Mouse (Mus musculus): ENCODE results near the gene Mindy2. TPM values are rescaled to one million over a fixed set of nuclear protein-coding genes. Genes with fewer than 3 reads are reported as not detected.

Mindy2 gene
- total and polyA plus RNA-seq, 2 experiments from 2014 or later: 19.9 to 44.1 TPM

- H3K4me3 ChIP-seq (ENCODE audit: low read depth, low read length): peak overlapping the region; percentile 61
- H3K27me3 ChIP-seq (ENCODE audit: insufficient read depth, low read length): no peaks in the 10 kb centered on the region
- no peaks in the 10 kb centered on the region for H3K9me3 ChIP-seq (ENCODE audit: low read length)
- no peaks in the 10 kb centered on the region for H3K36me3 ChIP-seq (ENCODE audit: insufficient read depth, low read length)
- peak overlapping the region; percentile 75 for H3K9ac ChIP-seq (replicated peaks; ENCODE audit: low read length, poor library complexity, severe bottlenecking)
- ATAC-seq (ENCODE audit: low FRiP score) (peak; percentile 85; the same call in 1 of the 2 replicates), DNase-seq (ENCODE audit: low spot score) (peak; percentile 15)
- H3K27ac ChIP-seq (ENCODE audit: low read depth, low read length): peak overlapping the region; percentile 93
- peak overlapping the region; percentile 91 for H3K4me2 ChIP-seq (ENCODE audit: low read depth, low read length, poor library complexity, severe bottlenecking)
- TF ChIP-seq CTCF (IDR thresholded peaks at IDR 0.05): no peak
- WGBS: 0% methylated on average over 48 of the region's 103 CpGs
- H3K4me1 ChIP-seq (ENCODE audit: insufficient read depth, low read length): no peaks in the 10 kb centered on the region
Measured at GRCm38 (mm10) chr9:70679132-70680091, 22.4 kb upstream of the Mindy2 start.

DNA sequence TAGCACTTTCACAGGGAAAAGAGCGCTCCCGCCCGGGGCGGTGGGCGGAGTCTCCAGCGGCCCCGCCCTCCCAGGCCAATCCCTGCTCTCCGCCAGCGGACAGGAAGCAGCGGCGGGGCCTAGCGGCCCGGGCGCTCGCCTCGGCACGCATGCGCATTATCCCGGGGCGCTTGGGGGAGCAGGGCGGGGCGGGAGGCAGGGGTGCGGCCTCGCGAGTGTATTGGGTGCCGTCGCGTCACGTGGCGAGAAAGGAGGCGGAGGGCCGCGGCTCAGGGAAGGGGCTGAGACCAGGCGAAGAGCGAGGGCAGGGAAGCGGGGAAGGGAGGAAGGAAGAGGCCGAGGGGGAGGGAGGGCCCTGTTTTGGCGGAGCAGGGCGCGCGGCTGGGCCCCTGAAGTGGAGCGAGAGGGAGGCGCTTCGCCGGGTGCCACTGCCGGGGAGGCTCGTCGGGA lies 21.7 kb upstream of the Mindy2 start, which contains the start of gene Adam10:
Gene Adam10 (plus strand): TSS at position 316 of the 450 bp plus-strand sequence.
- H3K4me1 ChIP-seq (ENCODE audit: insufficient read depth, low read length): no peaks in the 10 kb centered on the region
- peak within 1 kb of the TSS; percentile 93 for H3K27ac ChIP-seq (ENCODE audit: low read depth, low read length)
- no peak for TF ChIP-seq CTCF (IDR thresholded peaks at IDR 0.05)
- DNase-seq (ENCODE audit: low spot score): peak; percentile 98
- ATAC-seq (ENCODE audit: low FRiP score): peak; percentile 99
- WGBS: under 1% methylated on average over 40 of the region's 48 CpGs
- H3K27me3 ChIP-seq (ENCODE audit: insufficient read depth, low read length): no peaks in the 10 kb centered on the region
- no peaks in the 10 kb centered on the region for H3K9me3 ChIP-seq (ENCODE audit: low read length)
- no peaks in the 10 kb centered on the region for H3K36me3 ChIP-seq (ENCODE audit: insufficient read depth, low read length)
- H3K4me2 ChIP-seq (ENCODE audit: low read depth, low read length, poor library complexity, severe bottlenecking): peak within 1 kb of the TSS; percentile 91
- peak within 1 kb of the TSS; percentile 61 for H3K4me3 ChIP-seq (ENCODE audit: low read depth, low read length)
- H3K9ac ChIP-seq (replicated peaks; ENCODE audit: low read length, poor library complexity, severe bottlenecking): peak within 1 kb of the TSS; percentile 75

- Histone ChIP-seq H3K9ac (replicated peaks; ENCODE audit: low read length, poor library complexity, severe bottlenecking) (no peak overlapping the region), H3K4me2 (ENCODE audit: low read depth, low read length, poor library complexity, severe bottlenecking) (no peak overlapping the region), H3K27me3 (ENCODE audit: insufficient read depth, low read length) (no peaks in the 10 kb centered on the region), H3K9me3 (ENCODE audit: low read length) (no peaks in the 10 kb centered on the region), H3K4me1 (ENCODE audit: insufficient read depth, low read length) (no peaks in the 10 kb centered on the region), H3K4me3 (ENCODE audit: low read depth, low read length) (no peak overlapping the region), H3K27ac (ENCODE audit: low read depth, low read length) (no peak overlapping the region), H3K36me3 (ENCODE audit: insufficient read depth, low read length) (no peaks in the 10 kb centered on the region)
- WGBS: 91% methylated on average over 5 of the region's 5 CpGs
- ATAC-seq (ENCODE audit: low FRiP score) (no peak), DNase-seq (ENCODE audit: low spot score) (no peak)
- 0 out of 2 replicates have a peak, but pooled peaks have one; percentile 15 for TF ChIP-seq CTCF (IDR thresholded peaks at IDR 0.05)
Measured at GRCm38 (mm10) chr9:70675961-70676360, 19.0 kb upstream of the Mindy2 start.

DNA sequence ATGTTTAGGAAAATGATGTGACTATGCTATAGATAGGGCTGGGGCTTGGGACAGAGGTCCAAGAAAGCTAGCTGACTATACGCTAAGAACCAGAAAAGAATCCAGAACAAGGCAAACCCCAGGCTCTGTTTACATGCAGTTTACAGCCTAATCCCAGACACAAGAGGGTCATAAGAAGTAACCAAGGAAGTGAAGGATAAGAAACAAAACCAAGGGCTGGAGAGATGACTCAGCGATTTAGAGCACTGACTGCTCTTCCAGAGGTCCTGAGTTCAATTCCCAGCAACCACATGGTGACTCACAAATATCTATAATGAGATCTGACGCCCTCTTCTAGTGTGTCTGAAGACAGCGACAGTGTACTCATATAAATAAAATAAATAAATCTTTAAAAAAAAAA lies 18.1 kb upstream of the Mindy2 start:
- H3K27ac ChIP-seq (ENCODE audit: low read depth, low read length): no peak overlapping the region
- no peaks in the 10 kb centered on the region for H3K27me3 ChIP-seq (ENCODE audit: insufficient read depth, low read length)
- no peak overlapping the region for H3K4me2 ChIP-seq (ENCODE audit: low read depth, low read length, poor library complexity, severe bottlenecking)
- H3K9ac ChIP-seq (replicated peaks; ENCODE audit: low read length, poor library complexity, severe bottlenecking): no peak overlapping the region
- no peak for DNase-seq (ENCODE audit: low spot score)
- 84% methylated on average over 4 of the region's 4 CpGs for WGBS
- H3K9me3 ChIP-seq (ENCODE audit: low read length): no peaks in the 10 kb centered on the region
- no peak for ATAC-seq (ENCODE audit: low FRiP score)
- no peak overlapping the region for H3K4me3 ChIP-seq (ENCODE audit: low read depth, low read length)
- TF ChIP-seq CTCF (IDR thresholded peaks at IDR 0.05): no peak
- H3K4me1 ChIP-seq (ENCODE audit: insufficient read depth, low read length): no peaks in the 10 kb centered on the region
- H3K36me3 ChIP-seq (ENCODE audit: insufficient read depth, low read length): no peaks in the 10 kb centered on the region

GRCm38 (mm10) chr9:70673656-70674055 lies 16.7 kb upstream of the Mindy2 start:
- 94% methylated on average over 4 of the region's 4 CpGs for WGBS
- ATAC-seq (ENCODE audit: low FRiP score) (no peak), DNase-seq (ENCODE audit: low spot score) (no peak)
- Histone ChIP-seq H3K4me2 (ENCODE audit: low read depth, low read length, poor library complexity, severe bottlenecking) (no peak overlapping the region), H3K27me3 (ENCODE audit: insufficient read depth, low read length) (no peaks in the 10 kb centered on the region), H3K4me3 (ENCODE audit: low read depth, low read length) (no peak overlapping the region), H3K9ac (replicated peaks; ENCODE audit: low read length, poor library complexity, severe bottlenecking) (no peak overlapping the region), H3K9me3 (ENCODE audit: low read length) (no peaks in the 10 kb centered on the region), H3K4me1 (ENCODE audit: insufficient read depth, low read length) (no peaks in the 10 kb centered on the region), H3K36me3 (ENCODE audit: insufficient read depth, low read length) (no peaks in the 10 kb centered on the region), H3K27ac (ENCODE audit: low read depth, low read length) (no peak overlapping the region)
- TF ChIP-seq CTCF (IDR thresholded peaks at IDR 0.05): no peak
